Mouse (Mus musculus): Measurements from ENCODE around the gene Tmeff1.

DNA sequence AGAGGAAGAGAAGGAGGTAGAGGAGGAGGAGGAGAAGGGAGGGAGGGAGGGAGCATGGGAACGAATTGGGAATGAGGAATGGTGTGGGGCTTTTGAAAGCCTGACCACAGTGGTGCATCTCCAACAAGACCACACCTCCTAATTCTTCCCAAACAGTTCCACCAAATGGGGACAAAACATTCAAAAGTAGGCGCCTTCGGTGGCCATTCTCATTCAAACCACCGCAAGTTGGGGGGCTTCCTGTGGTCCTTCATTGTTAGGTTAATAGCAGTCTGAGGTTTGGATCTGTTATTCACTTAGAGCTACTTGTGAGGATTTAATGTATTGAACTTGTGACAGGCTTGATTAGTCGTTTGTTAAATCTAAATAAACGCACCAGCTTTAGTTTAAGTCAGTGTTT is 40.0 kb downstream of the Tmeff1 start:
- TF ChIP-seq MAFK (IDR thresholded peaks at IDR 0.05; ENCODE audit: insufficient read depth, low read depth, low read length) (no peak), CHD2 (IDR thresholded peaks at IDR 0.05; ENCODE audit: low read depth, low read length) (no peak)
